Comparison of ENCODE assay signal across 25 mouse cellular contexts in genomic region chr3:89129908-89130307, GRCm38 (mm10). TPM values are rescaled to one million over a fixed set of nuclear protein-coding genes. Genes with fewer than 3 reads are reported as not detected.
"Had no signal": no experiment of that assay in that cellular context is flagged by ENCODE, and none has a peak within 500 bp of the region (broad histone marks: within the 10 kb centered on the region; RNA-seq: fewer than 3 reads in every experiment).

No protein-coding gene starts in this region.

- H3K36me3 ChIP-seq: lung, embryonic 15.5 days; midbrain, embryonic 13.5 days; midbrain, embryonic 15.5 days; neural tube, embryonic 12.5 days; stomach, embryonic 15.5 days had no signal

- H3K9me3 ChIP-seq: lung, embryonic 15.5 days; megakaryocyte, embryonic 14.5 days; midbrain, embryonic 13.5 days; midbrain, embryonic 15.5 days; neural tube, embryonic 12.5 days; stomach, embryonic 15.5 days had no signal

- H3K27ac ChIP-seq: lung, embryonic 15.5 days; macrophage; midbrain, embryonic 13.5 days; midbrain, embryonic 15.5 days; neural tube, embryonic 12.5 days; stomach, embryonic 15.5 days; stomach, postnatal 0 days had no signal

- H3K4me3 ChIP-seq: lung, embryonic 15.5 days; midbrain, embryonic 13.5 days; midbrain, embryonic 15.5 days; neural tube, embryonic 12.5 days; stomach, embryonic 15.5 days had no signal

- DNase-seq: lung, adult 2 months; lung, postnatal 14 days; lung, postnatal 36 days; right cerebral cortex, postnatal 14 days; thymus, adult 2 months; thymus, postnatal 25 days; thymus, postnatal 4 days had no signal

- H3K27me3 ChIP-seq: lung, embryonic 15.5 days; midbrain, embryonic 13.5 days; midbrain, embryonic 15.5 days; neural tube, embryonic 12.5 days; stomach, embryonic 15.5 days had no signal

- ATAC-seq: lung, postnatal 0 days; midbrain, embryonic 13.5 days; midbrain, embryonic 15.5 days had no signal

- H3K4me2 ChIP-seq: lung, embryonic 15.5 days; midbrain, embryonic 11.5 days; midbrain, embryonic 13.5 days; midbrain, embryonic 15.5 days; neural tube, embryonic 12.5 days; stomach, embryonic 15.5 days had no signal

- H3K9ac ChIP-seq: lung, embryonic 15.5 days; midbrain, embryonic 13.5 days; midbrain, embryonic 15.5 days; neural tube, embryonic 12.5 days; stomach, embryonic 15.5 days had no signal

RNA-seq across cellular contexts. Expression of gene Pklr, which starts 6.0 kb away (rescaled TPM):
- total RNA-seq: midbrain, postnatal 0 days; monocyte, adult 5-6 weeks; neutrophil, adult 5-6 weeks had no signal
- polyA plus RNA-seq: macrophage; midbrain, embryonic 13.5 days; testis, adult 2 months; urinary bladder, adult 2 months had no signal

RNA-seq across cellular contexts. Expression of gene Gm43738, which starts 29.0 kb away (rescaled TPM):
- total RNA-seq: megakaryocyte progenitor cell, adult 5-6 weeks; midbrain, postnatal 0 days; monocyte, adult 5-6 weeks; neutrophil, adult 5-6 weeks had no signal
- polyA plus RNA-seq: lung, adult 2 months; lung, postnatal 0 days; macrophage; midbrain, embryonic 11.5 days; midbrain, embryonic 13.5 days; midbrain, embryonic 15.5 days; midbrain, postnatal 0 days; neural tube, embryonic 12.5 days; neural tube, embryonic 14.5 days; spleen, adult 2 months; stomach, embryonic 15.5 days; testis, adult 2 months; thymus, adult 2 months; urinary bladder, adult 2 months had no signal

RNA-seq across cellular contexts. Expression of gene Hcn3, which starts 30.1 kb away (rescaled TPM):
- total RNA-seq: monocyte, adult 5-6 weeks had no signal
